Mouse (Mus musculus): ENCODE measurements around the gene Gm3636.
"Not testable (repeated sequence)": the region's sequence is repeated elsewhere in the genome, so short reads cannot be mapped to it uniquely, and the experiment has no call there.

Gene Gm3636

GRCm38 (mm10) chr14:6742232-6742631 is at the start of gene Gm3636:
Gm3636 (minus strand) TSS chr14:6742332.
- DNase-seq = not testable (repeated sequence)

DNA sequence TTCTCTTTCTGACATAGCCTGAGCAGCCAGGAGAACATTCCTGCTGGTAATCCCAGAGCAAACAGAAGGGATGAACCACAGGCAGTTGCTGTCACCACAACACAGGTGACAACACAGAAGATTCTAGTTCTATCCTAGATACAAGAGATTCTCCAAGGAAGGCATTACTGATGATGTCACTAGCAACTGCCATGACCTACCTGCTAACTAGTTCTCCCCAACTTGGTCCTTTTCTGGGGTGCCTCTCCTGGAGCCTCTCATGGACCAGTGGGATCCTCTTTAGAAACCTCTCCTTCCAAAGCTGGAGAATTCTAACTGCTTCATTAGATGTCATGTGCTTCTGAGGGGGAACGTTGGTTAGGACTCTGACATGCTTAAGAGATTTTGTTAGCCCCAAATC is 32.2 kb upstream of the Gm3636 start, which contains the start of gene Gm8362:
Gene Gm8362, minus strand, starts transcription at position 101 of the 400 bp plus-strand sequence.
- not testable (repeated sequence) for DNase-seq

GRCm38 (mm10) chr14:6757231-6757536 is 15.1 kb upstream of the Gm3636 start:
- not testable (repeated sequence) for DNase-seq

- DNase-seq = not testable (repeated sequence)
Measured at GRCm38 (mm10) chr14:6756384-6757230, 14.5 kb upstream of the Gm3636 start.

- not testable (repeated sequence) for DNase-seq
Measured at GRCm38 (mm10) chr14:6720151-6720550, 22.0 kb downstream of the Gm3636 start, which contains the start of gene Gm8050. Gm8050 (minus strand) TSS chr14:6720251.

Measured in cerebellum, adult 11 months (tissue).